Mouse (Mus musculus) MEL (cell line): Measurements from ENCODE around the gene Ttl. TPM values are rescaled to one million over a fixed set of nuclear protein-coding genes. Genes with fewer than 3 reads are reported as not detected.

Experiments used
- DNase-seq: peaks from one replicate; pipeline ENCODE4 v3.0.0; 2011; ENCODE audit warnings: low read depth, low spot score
- H3K27ac ChIP-seq: 2 replicates; pipeline ENCODE4 v1.5.1; 2012; ENCODE audit warnings: low read depth, mild to moderate bottlenecking, control low read depth, low read length, moderate library complexity; ENCODE audit not compliant: control insufficient read depth
- H3K27me3 ChIP-seq, 2 experiments: fragments of 150-350 bp in 1 of 2; sonication (generic) in 1 of 2; 2 replicates each; pipeline ENCODE4 v1.6.1; 2012; ENCODE audit warnings: low read length in 2 of 2, mild to moderate bottlenecking in 2 of 2, improper control_type of control experiment in 1 of 2, moderate library complexity in 1 of 2; ENCODE audit not compliant: insufficient read depth in 2 of 2, control insufficient read depth in 1 of 2
- H3K36me3 ChIP-seq, 2 experiments: 2 replicates each; pipeline ENCODE4 v1.6.1; 2012 to 2014; ENCODE audit warnings: low read length in 2 of 2, improper control_type of control experiment in 1 of 2, inconsistent platforms in 1 of 2, mild to moderate bottlenecking in 1 of 2; ENCODE audit not compliant: insufficient read depth in 2 of 2, control insufficient read depth in 1 of 2
- H3K4me1 ChIP-seq, 2 experiments: fragments of 150-350 bp in 1 of 2; sonication (generic) in 1 of 2; 2 replicates each; pipeline ENCODE4 v1.6.1; 2012; ENCODE audit warnings: low read length in 2 of 2, improper control_type of control experiment in 1 of 2, mild to moderate bottlenecking in 1 of 2; ENCODE audit not compliant: insufficient read depth in 2 of 2, control insufficient read depth in 1 of 2
- H3K4me3 ChIP-seq, 2 experiments: fragments of 150-350 bp in 1 of 2; sonication (generic) in 1 of 2; 2 replicates each; pipeline ENCODE4 v1.5.1; 2012; ENCODE audit warnings: low read depth in 2 of 2, low read length in 2 of 2, mild to moderate bottlenecking in 2 of 2, moderate library complexity in 2 of 2, control low read depth in 1 of 2, improper control_type of control experiment in 1 of 2; ENCODE audit not compliant: control insufficient read depth in 1 of 2, insufficient read depth in 1 of 2
- H3K79me2 ChIP-seq: 2 replicates; pipeline ENCODE4 v1.6.1; 2012; ENCODE audit warnings: mild to moderate bottlenecking, low read length, moderate library complexity; ENCODE audit not compliant: control insufficient read depth, poor library complexity, insufficient read depth
- H3K9ac ChIP-seq: 2 replicates; pipeline ENCODE4 v1.6.1; 2012; ENCODE audit warnings: low read depth, mild to moderate bottlenecking, control low read depth, low read length, moderate library complexity; ENCODE audit not compliant: control insufficient read depth, poor library complexity, severe bottlenecking
- H3K9me3 ChIP-seq: fragments of 150-350 bp; sonication (generic); replicated peaks from 2 replicates; pipeline ENCODE4 v1.6.1; 2012; ENCODE audit warnings: mild to moderate bottlenecking, low read length, improper control_type of control experiment, moderate library complexity; ENCODE audit not compliant: insufficient read depth
- CHD2 ChIP-seq: IDR thresholded peaks from 2 replicates; pipeline ENCODE4 v1.6.1; 2011; ENCODE audit warnings: low read length, improper control_type of control experiment
- CTCF ChIP-seq, 3 experiments: IDR thresholded peaks in 2 of 3; conservative IDR thresholded peaks in 1 of 3; 2 replicates each; pipeline ENCODE4 v1.5.1; 2011 to 2012; ENCODE audit warnings: low read length in 3 of 3, low read depth in 2 of 3, mild to moderate bottlenecking in 2 of 3, improper control_type of control experiment in 1 of 3, inconsistent platforms in 1 of 3, mixed read lengths in 1 of 3, moderate library complexity in 1 of 3; ENCODE audit not compliant: control insufficient read depth in 1 of 3, insufficient read depth in 1 of 3, poor library complexity in 1 of 3, severe bottlenecking in 1 of 3
- E2F4 ChIP-seq: IDR thresholded peaks from 2 replicates; pipeline ENCODE4 v1.6.1; 2011; ENCODE audit warnings: low read depth, low read length, improper control_type of control experiment, borderline replicate concordance
- ELF1 ChIP-seq: IDR thresholded peaks from 2 replicates; pipeline ENCODE4 v1.6.1; 2014; ENCODE audit warnings: low read depth, mild to moderate bottlenecking, inconsistent platforms, low read length, improper control_type of control experiment, moderate library complexity
- EP300 ChIP-seq, 2 experiments: IDR thresholded peaks; 2 replicates each; pipeline ENCODE4 v1.6.1; 2011; ENCODE audit warnings: improper control_type of control experiment in 2 of 2, low read length in 2 of 2, low read depth in 1 of 2, mild to moderate bottlenecking in 1 of 2
- ETS1 ChIP-seq: IDR thresholded peaks from 2 replicates; pipeline ENCODE4 v1.6.1; 2012; ENCODE audit warnings: low read depth, mild to moderate bottlenecking, inconsistent platforms, low read length, improper control_type of control experiment, moderate library complexity
- GABPA ChIP-seq: IDR thresholded peaks from 2 replicates; pipeline ENCODE4 v1.6.1; 2012; ENCODE audit warnings: low read depth, mild to moderate bottlenecking, inconsistent platforms, low read length, improper control_type of control experiment, moderate library complexity
- HCFC1 ChIP-seq: IDR thresholded peaks from 2 replicates; pipeline ENCODE4 v1.6.1; 2012; ENCODE audit warnings: low read depth, mild to moderate bottlenecking, inconsistent platforms, low read length, improper control_type of control experiment, moderate library complexity
- MAFK ChIP-seq: IDR thresholded peaks from 2 replicates; pipeline ENCODE4 v1.6.1; 2011; ENCODE audit warnings: low read depth, mild to moderate bottlenecking, low read length, improper control_type of control experiment, borderline replicate concordance
- MAZ ChIP-seq: IDR thresholded peaks from 2 replicates; pipeline ENCODE4 v1.6.1; 2012; ENCODE audit warnings: low read depth, mild to moderate bottlenecking, inconsistent platforms, low read length, improper control_type of control experiment
- MYB ChIP-seq: IDR thresholded peaks from 2 replicates; pipeline ENCODE4 v1.6.1; 2011; ENCODE audit warnings: mild to moderate bottlenecking, low read depth, low read length, improper control_type of control experiment
- NELFE ChIP-seq: IDR thresholded peaks from 2 replicates; pipeline ENCODE4 v1.6.1; 2011; ENCODE audit warnings: low read depth, low read length, improper control_type of control experiment
- POLR2AphosphoS2 ChIP-seq: IDR thresholded peaks from 2 replicates; pipeline ENCODE4 v1.6.1; 2011; ENCODE audit warnings: low read length, improper control_type of control experiment
- POLR2AphosphoS5 ChIP-seq: IDR thresholded peaks from 2 replicates; pipeline ENCODE4 v1.6.1; 2012; ENCODE audit warnings: low read depth, borderline replicate concordance, mild to moderate bottlenecking, inconsistent platforms, low read length, moderate library complexity, mixed read lengths
- RAD21 ChIP-seq: IDR thresholded peaks from 2 replicates; pipeline ENCODE4 v1.6.1; 2011; ENCODE audit warnings: mild to moderate bottlenecking, low read depth, low read length, improper control_type of control experiment
- SMC3 ChIP-seq: IDR thresholded peaks from 2 replicates; pipeline ENCODE4 v1.6.1; 2011; ENCODE audit warnings: low read depth, low read length, improper control_type of control experiment
- TAL1 ChIP-seq: IDR thresholded peaks from 2 replicates; pipeline ENCODE4 v1.6.1; 2012; ENCODE audit warnings: mild to moderate bottlenecking, inconsistent platforms, low read length, moderate library complexity, mixed read lengths
- TBP ChIP-seq: IDR thresholded peaks from 2 replicates; pipeline ENCODE4 v1.8.0; 2011; ENCODE audit warnings: low read depth, low read length, improper control_type of control experiment
- USF1 ChIP-seq: IDR thresholded peaks from 2 replicates; pipeline ENCODE4 v1.6.1; 2014; ENCODE audit warnings: low read depth, mild to moderate bottlenecking, inconsistent platforms, low read length, improper control_type of control experiment, moderate library complexity
- USF2 ChIP-seq, 2 experiments: IDR thresholded peaks; 2 replicates each; pipeline ENCODE4 v1.6.1; 2011 to 2012; ENCODE audit warnings: improper control_type of control experiment in 2 of 2, low read length in 2 of 2, borderline replicate concordance in 1 of 2, inconsistent platforms in 1 of 2, low read depth in 1 of 2, mild to moderate bottlenecking in 1 of 2; ENCODE audit not compliant: insufficient read depth in 1 of 2
- ZC3H11A ChIP-seq: IDR thresholded peaks from 2 replicates; pipeline ENCODE4 v1.6.1; 2012; ENCODE audit warnings: low read depth, mild to moderate bottlenecking, inconsistent platforms, low read length, improper control_type of control experiment
- ZKSCAN1 ChIP-seq: IDR thresholded peaks from 2 replicates; pipeline ENCODE4 v1.6.1; 2012; ENCODE audit warnings: low read depth, mild to moderate bottlenecking, inconsistent platforms, low read length, improper control_type of control experiment, moderate library complexity
- polyA plus RNA-seq, 2 experiments: library from polyadenylated mRNA; stranded (reverse) in 1 of 2; unstranded in 1 of 2; fragments of >175 nt in 1 of 2; fragments of >200 nt in 1 of 2; gene quantifications; 2 replicates each; pipeline versions ENCODE4 v1.2.1 to v1.2.4; 2012; ENCODE audit warnings: low replicate concordance in 2 of 2, low read depth in 1 of 2; ENCODE audit not compliant: insufficient read length in 2 of 2, insufficient read depth in 1 of 2, missing spikeins in 1 of 2
- total RNA-seq: library from RNA; depleted of rRNA; stranded (reverse); fragments of 300-350 nt; gene quantifications from 2 replicates; pipeline ENCODE4 v1.2.3, GENCODE M21; 2012

Gene Ttl
- total and polyA plus RNA-seq, 3 experiments, result 5.7 to 9.3 TPM; not detected in 1

- no peak overlapping the region for H3K9ac ChIP-seq
- H3K4me1 ChIP-seq, result no peaks in the 10 kb centered on the region
- TF ChIP-seq E2F4 (no peak), MAFK (no peak), ETS1 (no peak), ELF1 (no peak), TAL1 (no peak), TBP (no peak), EP300 (IDR thresholded peaks at IDR 0.05; ENCODE audit: low read depth in 1 of 2, low read length in 2 of 2) (no peak), CHD2 (no peak), SMC3 (no peak), POLR2AphosphoS5 (no peak), NELFE (no peak), GABPA (no peak), POLR2AphosphoS2 (no peak), CTCF (IDR thresholded peaks at IDR 0.05 in 2 of 3, conservative IDR thresholded peaks at IDR 0.05 in 1 of 3; ENCODE audit: control insufficient read depth in 1 of 3, insufficient read depth in 1 of 3, low read depth in 2 of 3, low read length in 3 of 3, poor library complexity in 1 of 3, severe bottlenecking in 1 of 3) (no peak), HCFC1 (no peak), MYB (no peak)
- H3K27me3 ChIP-seq, result no peaks in the 10 kb centered on the region
- H3K4me3 ChIP-seq, result no peak overlapping the region
- no peak for DNase-seq
- no peak overlapping the region for H3K27ac ChIP-seq
- H3K79me2 ChIP-seq, result no peaks in the 10 kb centered on the region
- H3K36me3 ChIP-seq, result no peaks in the 10 kb centered on the region
- no peaks in the 10 kb centered on the region for H3K9me3 ChIP-seq
Observed at GRCm38 (mm10) chr2:129090370-129090769, 24.6 kb downstream of the Ttl start.

GRCm38 (mm10) chr2:129092810-129093209 lies 27.1 kb downstream of the Ttl start:
- H3K4me3 ChIP-seq, result no peak overlapping the region
- H3K27me3 ChIP-seq, result no peaks in the 10 kb centered on the region
- TF ChIP-seq USF1 (no peak), CHD2 (no peak), ZKSCAN1 (no peak), RAD21 (no peak), TBP (no peak), USF2 (IDR thresholded peaks at IDR 0.05; ENCODE audit: borderline replicate concordance in 1 of 2, insufficient read depth in 1 of 2, low read depth in 1 of 2, low read length in 2 of 2) (no peak), MAZ (no peak), ZC3H11A (no peak), GABPA (no peak)
- TF ChIP-seq, all 39 proteins: peak for 0
- Histone ChIP-seq H3K9ac (no peak overlapping the region), H3K36me3 (no peaks in the 10 kb centered on the region), H3K4me1 (no peaks in the 10 kb centered on the region), H3K9me3 (no peaks in the 10 kb centered on the region), H3K79me2 (no peaks in the 10 kb centered on the region), H3K27ac (no peak overlapping the region)
- no peak for DNase-seq
